28 mouse cellular contexts compared by ENCODE assay signal in the genomic region with DNA sequence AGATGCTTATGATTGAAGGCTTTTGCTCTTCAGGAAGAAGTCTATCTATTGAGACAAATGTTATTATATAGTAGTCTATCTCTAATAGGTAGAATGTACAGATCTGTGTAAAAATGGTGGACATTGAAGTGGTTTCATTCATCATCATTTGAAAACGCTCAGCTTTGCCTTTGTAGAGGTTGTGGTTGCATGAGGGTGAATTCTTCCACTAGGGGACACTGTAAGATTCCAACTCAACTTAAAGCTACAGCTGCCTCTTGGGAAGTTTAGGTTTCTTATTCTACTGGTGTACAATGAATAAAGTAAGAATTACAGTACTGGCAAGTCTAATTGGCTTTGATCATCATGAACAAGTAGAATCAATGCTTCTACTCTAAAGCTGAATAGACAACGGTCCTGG. TPM values are rescaled to one million over a fixed set of nuclear protein-coding genes. Genes with fewer than 3 reads are reported as not detected.
A peak's percentile ranks its signal among the peaks of the same experiment; 100 is the strongest.
DNase-seq lines count a peak whose midpoint lies in the region; TF ChIP-seq lines count a peak whose summit lies in the region.
"Had no signal": no experiment of that assay in that cellular context is flagged by ENCODE, and none has a peak within 500 bp of the region (broad histone marks: within the 10 kb centered on the region; RNA-seq: fewer than 3 reads in every experiment).

No protein-coding gene starts in this region.

- no peak overlapping the region for H3K4me3 ChIP-seq in gastrocnemius, adult 2 months
- no peak overlapping the region for H3K4me3 ChIP-seq in layer of hippocampus, adult 2 months
- no peak overlapping the region for H3K4me3 ChIP-seq in liver, adult 2 months (ENCODE audit: insufficient read depth, low read depth, low read length)
- H3K4me3 ChIP-seq in CH12.LX (replicated peaks in 1 of 3; ENCODE audit: low read depth in 2 of 3, low read length in 2 of 3, poor library complexity in 1 of 3), result no peak overlapping the region
- H3K4me3 ChIP-seq: embryonic facial prominence, embryonic 10.5 days; embryonic facial prominence, embryonic 12.5 days; forebrain, embryonic 13.5 days; forebrain, embryonic 15.5 days had no signal

- no peaks in the 10 kb centered on the region for H3K79me2 ChIP-seq in liver, adult 2 months (ENCODE audit: control insufficient read depth, insufficient read depth, low read length)
- H3K79me2 ChIP-seq in CH12.LX (replicated peaks; ENCODE audit: control insufficient read depth, extremely low read depth, insufficient read depth, poor library complexity, severe bottlenecking), result no peaks in the 10 kb centered on the region

- H3K36me3 ChIP-seq in liver, adult 2 months (ENCODE audit: control insufficient read depth, insufficient read depth, low read length), result no peaks in the 10 kb centered on the region
- no peaks in the 10 kb centered on the region for H3K36me3 ChIP-seq in CH12.LX (replicated peaks in 1 of 2; ENCODE audit: control insufficient read depth in 1 of 2, insufficient read depth in 1 of 2, low read length in 1 of 2)
- H3K36me3 ChIP-seq: embryonic facial prominence, embryonic 10.5 days; embryonic facial prominence, embryonic 12.5 days; forebrain, embryonic 15.5 days had no signal

- 68% methylated on average over 2 of the region's 2 CpGs for WGBS in liver, adult 2 months

- no peaks in the 10 kb centered on the region for H3K27me3 ChIP-seq in liver, adult 2 months (ENCODE audit: control insufficient read depth, insufficient read depth, low read length)
- H3K27me3 ChIP-seq in CH12.LX (replicated peaks), result no peaks in the 10 kb centered on the region
- H3K27me3 ChIP-seq: embryonic facial prominence, embryonic 12.5 days; forebrain, embryonic 13.5 days; forebrain, embryonic 15.5 days had no signal

- H3K9me3 ChIP-seq in CH12.LX (replicated peaks; ENCODE audit: low read length), result no peaks in the 10 kb centered on the region
- H3K9me3 ChIP-seq: embryonic facial prominence, embryonic 10.5 days; embryonic facial prominence, embryonic 12.5 days; forebrain, embryonic 13.5 days; forebrain, embryonic 15.5 days had no signal

- no peak for DNase-seq in gastrocnemius, adult 2 months
- DNase-seq in gastrocnemius, postnatal 14 days, result no peak
- no peak for DNase-seq in layer of hippocampus, adult 2 months (ENCODE audit: low spot score in 2 of 2)
- no peak for DNase-seq in layer of hippocampus, postnatal 14 days (ENCODE audit: low spot score in 2 of 2)
- DNase-seq in liver, adult 2 months (ENCODE audit: extremely low read depth, low read depth, low spot score), result peak; percentile 35
- DNase-seq in liver (no peak), CH12.LX (ENCODE audit: extremely low read depth) (no peak)
- DNase-seq in frontal cortex, postnatal 14 days (ENCODE audit: low spot score in 2 of 2), result no peak
- DNase-seq: adrenal gland, adult 2 months; adrenal gland, postnatal 10 days; adrenal gland, postnatal 25 days; B cell, adult 2 months; cerebellum, adult 11-12 months; cerebellum, adult 2 months; cerebellum, adult 9-10 months; cerebellum, postnatal 10 days; cerebellum, postnatal 25 days had no signal

- no peak overlapping the region for H3K27ac ChIP-seq in gastrocnemius, adult 2 months
- H3K27ac ChIP-seq in layer of hippocampus, adult 2 months, result no peak overlapping the region
- no peak overlapping the region for H3K27ac ChIP-seq in liver, adult 2 months (replicated peaks; ENCODE audit: insufficient read depth, low read depth, low read length)
- no peak overlapping the region for H3K27ac ChIP-seq in CH12.LX (ENCODE audit: insufficient read depth, low read depth)
- H3K27ac ChIP-seq: embryonic facial prominence, embryonic 10.5 days; embryonic facial prominence, embryonic 12.5 days; forebrain, embryonic 13.5 days; forebrain, embryonic 15.5 days had no signal

- no peak overlapping the region for H3K4me2 ChIP-seq in CH12.LX (ENCODE audit: insufficient read depth, low read depth, poor library complexity, severe bottlenecking)
- H3K4me2 ChIP-seq: embryonic facial prominence, embryonic 12.5 days; forebrain, embryonic 13.5 days; forebrain, embryonic 15.5 days had no signal

- dilution Hi-C loops in CH12.LX (cut with MboI; ENCODE audit: extremely low pct_ligation_motif_present, extremely low pct_unique_long_range_greater_than_20kb, low sequenced_read_pairs), result no loop called here

- in situ Hi-C loops in CH12.LX (cut with MboI; ENCODE audit: low pct_ligation_motif_present, low pct_unique_long_range_greater_than_20kb, low sequenced_read_pairs), result no loop called here

- intact Hi-C loops in gastrocnemius, adult 2 months (cut with DNase I), result no loop called here
- intact Hi-C loops in gastrocnemius, postnatal 14 days (cut with DNase I; ENCODE audit: low total_unique reads), result no loop called here

- TF ChIP-seq EP300 in CH12.LX (IDR thresholded peaks at IDR 0.05; ENCODE audit: low read length), result no peak

- no peak for TF ChIP-seq POLR2A in liver, adult 2 months (IDR thresholded peaks at IDR 0.05; ENCODE audit: extremely low read depth, insufficient read depth, low read length)
- TF ChIP-seq POLR2A in CH12.LX (IDR thresholded peaks at IDR 0.05; ENCODE audit: low read depth, low read length), result no peak

- no peak overlapping the region for H3K9ac ChIP-seq in liver, adult 2 months (ENCODE audit: low read depth, low read length)
- H3K9ac ChIP-seq in CH12.LX (ENCODE audit: insufficient read depth, low read depth), result no peak overlapping the region
- H3K9ac ChIP-seq: embryonic facial prominence, embryonic 12.5 days; forebrain, embryonic 13.5 days; forebrain, embryonic 15.5 days had no signal

- TF ChIP-seq CTCF in gastrocnemius, adult 2 months (IDR thresholded peaks at IDR 0.05), result peak; percentile 15; the same call in 1 of the 2 replicates
- peak; percentile 67 for TF ChIP-seq CTCF in layer of hippocampus, adult 2 months (conservative IDR thresholded peaks at IDR 0.05)
- TF ChIP-seq CTCF in liver, adult 2 months (IDR thresholded peaks at IDR 0.05; ENCODE audit: low read depth, low read length), result peak; percentile 29; the same call in 1 of the 2 replicates
- peak in 1 of 2 experiments; percentile 54; a peak in 2 of 4 replicates for TF ChIP-seq CTCF in CH12.LX (conservative IDR thresholded peaks at IDR 0.05 in 1 of 2, IDR thresholded peaks at IDR 0.05 in 1 of 2; ENCODE audit: low read depth in 2 of 2, low read length in 2 of 2)

- TF ChIP-seq RAD21 in CH12.LX (IDR thresholded peaks at IDR 0.05; ENCODE audit: low read depth, low read length), result peak; percentile 43

- peaks cover 7% of the 10 kb centered on the region; the same call in 1 of the 2 replicates for H3K4me1 ChIP-seq in liver, adult 2 months (ENCODE audit: control insufficient read depth, insufficient read depth, low read length)
- no peaks in the 10 kb centered on the region for H3K4me1 ChIP-seq in CH12.LX (ENCODE audit: control insufficient read depth in 1 of 2, insufficient read depth in 2 of 2)
- H3K4me1 ChIP-seq: embryonic facial prominence, embryonic 10.5 days; embryonic facial prominence, embryonic 12.5 days; forebrain, embryonic 13.5 days; forebrain, embryonic 15.5 days had no signal

TF ChIP-seq in CH12.LX, 34 proteins besides CTCF, POLR2A, EP300 and RAD21:
- no peak for TF ChIP-seq ELF1 (IDR thresholded peaks at IDR 0.05; ENCODE audit: low read depth, low read length)
- peak; percentile 37; the same call in 1 of the 2 replicates for TF ChIP-seq SMC3 (IDR thresholded peaks at IDR 0.05; ENCODE audit: low read depth, low read length)

RNA-seq across cellular contexts. Expression of a gene that starts 52.6 kb away (rescaled TPM):
- total RNA-seq in gastrocnemius, adult 2 months (2021), result not detected
- not detected for total RNA-seq in gastrocnemius, postnatal 14 days (2021)
- not detected for total RNA-seq in layer of hippocampus, adult 2 months (2021)
- total RNA-seq in layer of hippocampus, postnatal 14 days (2021), result not detected
- not detected in 2 replicates for total RNA-seq in liver, adult 2 months (2014; rRNA removed)
- polyA plus RNA-seq in liver, adult 2 months (2012; rRNA removed), result not detected in 2 replicates
- total RNA-seq in CH12.LX (2012; rRNA removed) (not detected in 2 replicates), CH12.LX (2014; rRNA removed) (not detected in 2 replicates)
- polyA plus RNA-seq in CH12.LX (2012; ENCODE audit: insufficient read length, low read depth), result not detected in 2 replicates
- total RNA-seq: adrenal gland, adult 2 months; adrenal gland, postnatal 10 days; adrenal gland, postnatal 25 days; adrenal gland, postnatal 4 days; ES-E14; MEL had no signal
- polyA plus RNA-seq: adrenal gland, adult 2 months; CD4-positive, CD25-positive, alpha-beta regulatory T cell, adult 4 months; cerebellum, adult 2 months; cortical plate, adult 2 months; embryonic facial prominence, embryonic 10.5 days; embryonic facial prominence, embryonic 12.5 days; embryonic facial prominence, embryonic 14.5 days; forebrain, embryonic 11.5 days; forebrain, embryonic 13.5 days; forebrain, embryonic 15.5 days had no signal
